Mouse (Mus musculus) frontal cortex, postnatal 25 days (tissue): Measurements from ENCODE around the gene Robo1.
"Not testable (repeated sequence)": the region's sequence is repeated elsewhere in the genome, so short reads cannot be mapped to it uniquely, and the experiment has no call there.

ENCODE experiments used
- DNase-seq, 2 experiments: peaks; one replicate each; pipeline ENCODE4 v3.0.0; 2022; ENCODE audit warnings: low spot score in 2 of 2

Robo1 gene

GRCm38 (mm10) chr16:72444428-72445135, 136.5 kb downstream of the Robo1 start:
- DNase-seq: no peak

GRCm38 (mm10) chr16:72458155-72458554, 150.0 kb downstream of the Robo1 start:
- no peak for DNase-seq

DNA sequence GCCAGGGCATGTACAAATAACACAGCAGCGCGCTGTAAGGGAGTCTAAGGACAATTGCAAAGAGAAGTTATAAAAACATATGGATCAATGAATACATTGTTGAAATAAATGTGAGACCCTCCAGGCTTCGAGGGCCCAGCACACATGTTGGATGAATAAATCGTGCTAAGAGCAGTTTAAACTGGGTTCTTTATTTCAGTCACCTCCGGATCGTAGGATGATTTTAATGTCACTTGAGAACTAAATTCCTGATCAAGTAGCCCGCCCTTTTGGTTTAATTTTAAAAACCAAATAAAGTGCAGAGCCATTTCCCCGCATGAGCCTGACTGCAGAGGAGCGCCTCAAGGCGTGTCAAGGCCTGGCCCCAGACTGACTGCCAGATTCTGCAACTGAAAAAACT, 150.5 kb downstream of the Robo1 start:
- DNase-seq: no peak

DNA sequence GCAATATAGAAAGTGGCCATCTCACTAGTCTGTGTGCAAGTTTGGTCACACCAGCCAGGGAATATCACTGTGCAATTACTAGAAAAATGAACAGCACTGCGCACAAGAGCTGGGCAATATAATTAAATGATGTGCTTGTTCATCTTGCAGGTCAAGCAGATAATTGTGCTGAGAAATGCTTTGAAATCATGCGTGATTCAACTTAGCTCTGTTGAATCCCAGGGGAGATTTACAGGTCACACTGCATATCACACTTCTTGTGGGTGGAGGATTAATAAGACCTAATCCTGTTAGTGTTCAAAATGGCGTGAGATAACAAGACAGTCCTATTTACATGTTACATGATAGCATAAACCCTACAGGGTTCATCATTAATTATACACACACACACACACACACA, 157.6 kb downstream of the Robo1 start:
- no peak for DNase-seq

GRCm38 (mm10) chr16:72470037-72470673, 162.0 kb downstream of the Robo1 start:
- no peak for DNase-seq

DNA sequence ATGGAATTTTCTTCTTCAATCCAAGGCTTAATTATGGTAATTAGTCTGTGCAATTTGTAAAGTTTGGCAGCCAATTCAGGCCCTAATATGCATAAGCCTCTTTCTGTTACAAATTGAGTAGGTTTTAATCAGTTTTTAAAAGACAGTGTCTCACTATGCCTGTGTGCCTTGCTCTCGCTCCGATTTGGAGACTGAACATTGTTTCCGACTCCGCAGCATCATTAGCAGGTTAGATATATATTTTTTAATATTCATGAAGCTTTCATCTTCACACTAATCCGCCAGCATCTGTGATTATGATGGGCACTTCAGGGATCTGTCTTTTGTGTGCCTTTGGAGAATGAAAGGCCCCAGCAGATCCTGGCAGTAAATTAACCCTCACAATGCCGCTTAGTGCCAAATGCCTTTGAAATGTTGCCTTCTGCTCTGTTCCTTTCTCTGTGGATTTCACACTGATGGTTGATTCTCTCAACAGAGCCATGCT, 202.7 kb downstream of the Robo1 start:
- DNase-seq: no peak

DNA sequence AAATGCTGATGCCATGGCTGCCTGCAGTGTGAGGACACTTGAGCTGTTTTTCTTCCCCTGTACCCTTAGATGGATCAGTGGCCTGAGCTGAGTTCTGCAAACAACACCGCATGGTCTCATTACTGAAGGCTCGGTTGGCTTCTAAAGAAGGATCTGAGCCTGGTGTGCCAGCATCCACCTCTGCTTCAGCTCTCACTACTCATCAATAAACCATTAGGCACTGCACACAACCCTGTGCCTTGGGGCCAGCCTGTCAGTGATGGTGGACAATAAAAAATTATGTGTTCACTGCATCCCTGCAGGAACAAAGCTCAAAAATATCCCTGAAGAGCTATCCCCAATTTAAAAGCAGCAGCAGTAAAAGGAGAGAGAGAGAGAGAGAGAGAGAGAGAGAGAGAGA, 223.2 kb downstream of the Robo1 start:
- no peak for DNase-seq

DNA sequence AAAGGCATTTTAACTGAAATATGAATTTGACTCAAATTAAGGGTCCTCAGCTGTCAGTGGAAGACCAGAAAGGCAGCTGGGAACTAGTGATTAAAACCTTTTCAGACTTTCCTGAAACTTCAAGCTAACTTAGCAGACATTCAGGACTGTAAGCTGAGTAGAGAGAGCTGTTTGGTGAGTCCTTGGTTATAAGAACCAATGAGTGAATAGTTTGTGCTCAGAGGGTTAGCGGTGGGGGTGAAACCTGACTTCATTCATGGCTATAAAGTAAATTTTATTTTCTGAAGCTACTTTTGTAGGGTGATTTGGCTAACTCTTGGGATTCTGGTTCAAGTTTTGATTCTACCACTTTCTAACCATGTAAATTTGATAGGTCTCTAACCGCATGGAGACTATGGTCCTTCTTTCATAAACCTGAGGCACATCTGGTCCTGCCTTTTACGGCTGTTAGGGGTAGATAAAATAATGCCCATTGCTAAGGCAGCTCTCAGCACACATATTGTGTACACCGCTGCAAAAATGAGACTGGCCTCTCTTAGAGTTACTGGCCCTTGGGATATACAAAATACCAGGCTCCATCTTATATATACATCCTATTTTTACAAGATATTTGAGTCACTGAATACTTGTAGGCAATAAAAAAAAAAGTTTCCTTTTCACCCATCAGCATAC, 225.9 kb downstream of the Robo1 start:
- no peak for DNase-seq

DNA sequence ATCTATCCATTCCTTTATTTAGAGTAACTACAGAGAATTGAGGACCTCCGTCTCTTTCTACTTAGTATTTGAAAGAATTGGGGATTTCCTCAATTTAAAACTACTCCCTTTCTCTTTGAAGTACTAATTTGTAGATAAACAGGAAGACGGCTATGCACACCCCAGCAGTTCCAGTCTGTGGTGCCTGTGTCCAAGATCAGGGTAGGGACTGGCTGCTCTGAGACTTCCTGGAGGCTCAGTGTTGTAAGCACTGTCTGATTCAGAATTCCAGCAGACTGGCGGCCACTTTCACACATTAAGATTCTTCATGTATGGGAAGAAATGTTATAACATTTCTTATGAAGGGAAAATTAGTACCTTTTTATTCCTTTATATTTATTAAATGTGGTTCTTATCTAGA, 230.1 kb downstream of the Robo1 start:
- no peak for DNase-seq

DNA sequence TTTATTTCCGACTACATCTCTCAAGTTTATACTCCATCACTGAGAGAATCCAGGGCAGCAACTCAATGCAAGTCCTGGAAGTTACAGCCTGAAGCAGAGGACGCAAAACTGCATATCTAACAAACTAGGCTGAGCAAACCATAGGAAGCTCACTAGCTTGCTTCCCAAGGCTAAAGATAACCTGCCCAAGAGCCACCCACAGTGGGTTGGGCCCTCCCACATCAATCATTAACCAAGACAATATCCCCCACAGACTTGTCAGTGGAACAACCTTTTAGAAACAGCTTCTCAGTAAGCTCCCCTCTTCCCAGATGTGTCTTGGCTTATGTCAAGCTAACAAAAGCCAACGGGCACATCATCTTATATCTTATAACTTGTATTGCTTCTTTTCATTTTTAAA, 235.8 kb downstream of the Robo1 start:
- no peak for DNase-seq

- no peak for DNase-seq
Measured at GRCm38 (mm10) chr16:72544950-72545349, 236.8 kb downstream of the Robo1 start.

DNA sequence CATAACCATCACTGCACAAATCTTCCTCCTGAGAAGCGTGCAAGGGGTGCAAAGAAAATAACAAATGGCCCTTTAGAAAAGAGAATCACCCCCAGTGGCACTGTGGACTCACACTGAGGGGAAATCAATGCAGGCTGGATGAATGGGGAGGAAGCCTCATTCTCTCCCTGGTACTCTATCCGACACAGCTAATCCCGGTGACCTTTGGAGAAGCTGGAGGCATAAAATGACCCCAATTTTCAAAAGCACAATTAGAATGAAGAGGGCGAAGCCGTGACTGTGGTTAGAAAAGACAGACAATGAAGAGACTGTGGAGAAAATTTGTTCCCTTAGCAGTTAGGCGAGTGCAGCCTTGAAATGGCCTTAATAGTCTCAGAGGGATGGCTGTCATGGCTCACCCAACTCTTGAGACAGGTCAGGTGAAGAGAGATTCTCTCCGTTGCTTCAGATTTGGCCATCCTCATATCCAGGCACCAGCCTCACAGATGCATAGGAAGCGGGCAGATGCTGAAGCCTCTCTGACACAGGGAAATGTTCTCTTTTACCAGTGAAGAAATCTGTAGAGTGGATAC, 243.7 kb downstream of the Robo1 start:
- DNase-seq: no peak

- no peak for DNase-seq
Measured at GRCm38 (mm10) chr16:72553713-72554112, 245.6 kb downstream of the Robo1 start.

GRCm38 (mm10) chr16:72562149-72562548, 254.0 kb downstream of the Robo1 start:
- not testable (repeated sequence) for DNase-seq

GRCm38 (mm10) chr16:72563196-72563963, 255.3 kb downstream of the Robo1 start:
- DNase-seq: no peak

GRCm38 (mm10) chr16:72575171-72575570, 267.1 kb downstream of the Robo1 start:
- DNase-seq: no peak

- no peak for DNase-seq
Measured at GRCm38 (mm10) chr16:72576956-72577355, 268.9 kb downstream of the Robo1 start.

DNA sequence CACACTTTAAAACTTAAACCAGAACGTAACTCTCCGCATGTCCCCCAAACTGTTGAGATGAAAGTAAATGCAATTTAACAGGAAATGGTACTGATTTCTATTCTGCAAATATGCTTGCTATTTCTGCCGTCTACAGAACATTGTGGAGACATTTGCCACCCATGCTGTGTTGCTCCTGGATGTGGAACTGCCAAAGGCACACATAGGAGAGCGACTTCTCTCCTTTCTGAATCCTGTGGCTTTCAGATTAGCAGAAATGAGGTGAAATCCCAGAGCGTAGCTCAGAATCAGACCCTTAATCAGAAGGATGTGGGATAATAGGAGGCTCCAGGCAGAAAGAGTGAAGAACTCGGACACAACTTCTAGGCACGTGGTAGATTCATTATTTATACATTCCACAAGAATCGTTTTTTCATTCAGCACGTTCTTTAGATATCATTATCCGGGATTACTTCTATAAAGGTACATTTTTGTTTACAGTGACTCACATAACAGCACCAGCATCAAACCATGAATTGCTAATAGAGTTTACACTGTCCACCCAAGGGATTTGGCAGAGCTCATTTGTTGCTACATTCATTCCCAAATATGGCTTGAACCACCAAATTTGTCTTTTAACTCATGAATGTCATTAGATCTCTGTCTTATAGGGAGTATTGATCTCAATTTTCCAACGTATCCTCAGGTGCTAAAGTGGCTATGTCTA, 276.5 kb downstream of the Robo1 start:
- no peak for DNase-seq

DNA sequence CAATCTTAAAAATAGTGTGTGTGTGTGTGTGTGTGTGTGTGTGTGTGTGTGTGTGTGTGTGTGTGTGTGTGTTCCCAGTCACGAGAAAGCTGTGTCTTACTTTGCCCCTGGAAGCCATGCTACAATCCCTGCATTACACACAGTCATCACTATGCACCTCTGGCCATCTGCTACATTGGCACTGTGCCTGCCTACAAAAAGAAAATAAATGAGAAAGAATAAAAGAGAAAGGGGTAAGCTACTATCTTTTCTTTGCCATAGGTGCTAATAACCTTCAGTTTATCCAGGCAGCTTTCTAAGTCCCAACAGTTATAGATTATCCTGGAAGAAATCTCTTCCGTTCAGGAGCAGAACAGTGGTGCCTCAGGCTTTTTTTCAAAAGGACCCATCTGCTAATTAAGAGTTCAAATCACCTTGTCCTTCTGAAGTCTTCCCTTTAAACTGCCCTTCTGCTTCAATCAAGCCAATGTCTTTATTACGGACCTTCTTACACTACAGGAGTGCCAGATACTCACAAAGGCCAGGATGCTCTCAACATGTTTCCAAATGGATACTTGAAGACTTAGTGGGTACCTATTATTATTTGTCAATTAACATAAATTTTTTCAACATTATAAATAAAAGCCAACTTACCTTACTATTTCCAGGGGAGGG, 277.2 kb downstream of the Robo1 start:
- DNase-seq: no peak

DNA sequence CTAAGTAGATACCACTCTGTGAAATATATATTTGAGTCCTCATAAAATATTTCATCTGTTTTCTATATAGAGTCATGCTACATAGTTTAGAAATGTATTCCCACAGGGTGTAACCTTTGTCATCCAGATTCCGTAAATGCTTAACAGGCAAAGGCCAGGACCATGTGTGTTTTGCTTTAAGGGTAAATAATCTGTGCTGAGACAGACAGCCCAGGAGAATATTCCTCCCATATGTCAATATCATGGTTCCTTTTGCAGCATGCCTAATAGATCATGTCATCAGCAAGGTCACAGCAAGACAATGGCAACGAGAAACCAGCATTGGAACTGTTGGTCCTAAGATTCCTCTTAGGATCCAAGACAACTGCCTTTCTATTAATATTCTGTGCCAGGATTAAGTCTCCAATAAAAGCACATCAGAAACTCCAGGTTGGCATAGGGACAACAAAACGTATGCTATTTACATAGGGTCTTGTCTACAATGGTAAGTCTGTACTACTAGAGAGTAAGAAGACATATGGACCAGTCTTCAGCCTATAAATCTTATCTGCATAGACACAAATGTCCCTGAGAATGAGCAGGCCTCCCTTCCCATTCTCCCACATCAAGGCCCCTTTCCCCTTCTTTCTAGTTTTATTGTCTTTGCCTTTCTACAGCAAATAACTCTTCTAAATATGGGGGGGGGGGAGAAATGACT, 279.4 kb downstream of the Robo1 start:
- no peak for DNase-seq
